Mouse (Mus musculus): ENCODE results near the gene Adal.

Gene Adal

DNA sequence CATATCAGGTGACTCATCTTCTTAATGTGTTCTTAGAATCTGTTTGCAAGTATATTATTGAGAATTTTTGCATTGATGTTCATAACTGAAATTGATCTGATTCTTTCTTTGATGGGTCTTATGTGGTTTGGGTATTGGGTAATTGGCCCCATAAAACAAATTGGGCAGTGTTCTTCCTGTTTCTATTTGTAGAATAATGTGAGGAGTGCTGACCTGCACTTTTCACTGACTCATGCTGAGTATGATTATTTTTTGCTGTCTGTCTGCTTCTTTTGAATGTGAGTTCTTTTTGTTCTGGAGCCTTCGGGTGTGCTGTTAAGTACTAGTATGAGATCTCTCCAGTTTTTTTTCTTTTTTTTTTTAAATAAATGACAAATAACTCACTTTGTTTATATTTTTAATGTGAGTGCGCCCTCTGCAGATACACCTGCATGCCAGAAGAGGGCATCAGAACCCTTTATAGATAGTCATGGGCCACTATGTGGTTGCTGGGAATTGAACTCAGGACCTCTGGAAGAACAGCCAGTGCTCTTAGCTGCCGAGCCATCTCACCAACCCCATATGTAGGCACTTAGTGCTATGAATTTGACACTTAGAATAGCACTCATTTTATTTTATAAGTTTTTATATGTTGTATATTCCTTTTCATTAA lies 38.7 kb downstream of the Adal start:
- no peak for DNase-seq (ENCODE audit: low read depth, low spot score)

DNA sequence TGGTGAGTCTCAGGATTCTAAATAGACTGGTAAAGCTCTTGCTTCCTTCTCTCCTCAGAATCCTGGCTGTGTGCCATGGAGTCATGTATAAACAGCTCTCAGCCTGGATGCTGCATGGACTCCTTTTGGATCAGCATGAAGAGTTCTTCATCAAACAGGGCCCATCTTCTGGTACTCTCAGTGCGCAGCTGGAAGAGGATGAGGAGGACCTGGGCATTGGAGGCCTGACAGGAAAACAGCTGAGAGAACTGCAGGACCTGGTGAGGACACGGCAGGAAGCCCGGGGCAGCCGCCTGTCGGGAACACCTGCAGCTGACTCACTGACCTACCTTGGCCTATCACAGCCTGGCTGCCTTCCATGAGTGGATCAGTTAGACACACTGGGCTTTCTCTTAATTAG lies 43.2 kb downstream of the Adal start:
- DNase-seq (ENCODE audit: low read depth, low spot score): no peak

DNA sequence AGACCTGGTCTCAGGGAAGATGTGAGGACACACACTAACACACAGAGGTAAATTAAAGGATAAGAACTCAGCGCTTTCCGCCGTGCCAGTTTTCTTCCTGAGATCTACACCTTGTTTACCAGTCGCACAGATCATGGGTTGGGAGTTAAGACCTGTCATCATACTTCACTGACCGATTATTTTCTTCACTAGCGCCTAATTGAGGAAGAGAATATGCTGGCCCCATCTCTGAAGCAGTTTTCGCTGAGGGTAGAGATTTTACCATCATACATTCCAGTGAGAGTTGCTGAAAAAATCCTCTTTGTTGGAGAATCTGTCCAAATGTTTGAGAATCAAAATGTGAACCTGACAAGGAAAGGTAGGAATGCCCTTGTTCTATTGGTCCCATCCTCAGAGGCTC lies 43.9 kb downstream of the Adal start:
- DNase-seq (ENCODE audit: low read depth, low spot score): no peak

DNA sequence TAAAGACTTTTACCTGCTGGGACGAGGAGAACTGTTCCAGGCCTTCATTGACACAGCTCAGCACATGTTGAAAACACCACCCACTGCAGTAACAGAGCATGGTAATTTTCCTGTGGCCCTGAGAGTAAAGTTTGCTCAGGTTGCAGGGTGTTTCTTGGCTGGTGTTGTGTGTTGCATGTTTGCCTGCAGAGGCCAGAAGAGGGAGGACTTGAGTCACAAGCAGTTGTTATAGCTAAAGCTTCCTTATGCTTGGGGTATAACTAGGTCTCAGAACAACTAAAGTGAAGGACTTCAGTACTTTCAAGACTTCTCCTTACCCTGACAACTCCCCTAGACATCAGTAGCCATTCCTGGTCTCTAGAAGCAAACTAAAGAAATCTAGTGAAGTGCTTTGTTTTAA lies 48.3 kb downstream of the Adal start:
- DNase-seq (ENCODE audit: low read depth, low spot score): no peak

DNA sequence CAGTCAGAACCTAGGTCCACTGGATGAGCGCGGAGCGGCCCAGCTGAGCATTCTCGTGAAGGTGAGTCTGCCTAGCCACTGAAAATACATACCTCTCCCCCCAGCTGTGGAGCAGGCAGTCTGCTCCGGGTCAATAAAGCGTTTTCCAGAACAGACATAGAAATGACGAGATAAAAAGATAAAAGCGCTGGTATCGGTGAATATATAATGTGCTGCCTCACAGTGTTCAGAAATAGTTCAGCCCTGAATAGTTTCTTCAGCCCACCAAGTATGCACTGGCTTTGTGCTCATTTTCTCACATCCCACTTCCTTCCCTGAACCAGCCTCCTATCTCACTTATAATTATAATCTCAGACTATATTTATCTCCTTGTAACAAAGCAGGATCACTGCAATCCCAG lies 55.2 kb downstream of the Adal start:
- DNase-seq (ENCODE audit: low read depth, low spot score): no peak

DNA sequence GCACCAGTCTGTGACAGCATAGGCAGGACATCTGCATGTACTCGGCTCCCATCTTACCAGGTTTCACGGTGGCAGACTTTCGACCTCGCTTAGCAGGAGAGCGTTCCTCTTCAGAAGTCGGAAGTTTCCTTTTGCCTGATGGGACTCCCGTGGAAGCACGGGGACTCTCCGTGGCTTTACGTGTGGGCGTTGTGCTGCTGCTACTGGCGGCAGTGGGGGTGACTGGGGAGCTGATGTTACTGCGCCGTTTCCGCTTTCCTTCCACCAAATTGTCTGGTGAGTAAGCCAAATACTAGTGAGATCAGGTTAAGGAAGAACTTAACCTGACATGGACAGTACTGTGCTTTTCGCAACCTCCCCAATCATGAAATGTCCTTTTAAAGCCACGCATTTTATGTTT lies 64.0 kb downstream of the Adal start:
- DNase-seq (ENCODE audit: low read depth, low spot score): no peak
